Mouse (Mus musculus): ENCODE results near the gene Vegfb. TPM values are rescaled to one million over a fixed set of nuclear protein-coding genes. Genes with fewer than 3 reads are reported as not detected.

Gene Vegfb
- polyA plus RNA-seq (2017; shearing (Covaris generic)): 8.6 TPM

GRCm38 (mm10) chr19:6987061-6987903, at the start of gene Vegfb:
Gene Vegfb, minus strand, starts transcription at chr19:6987651.

GRCm38 (mm10) chr19:7019191-7019590, 31.7 kb upstream of the Vegfb start, which contains the start of gene Fermt3:
Gene Fermt3, minus strand, starts transcription at chr19:7019469.

GRCm38 (mm10) chr19:6996006-6996405, 8.6 kb upstream of the Vegfb start, which contains the start of the genes Nudt22 and Trpt1:
Gene Nudt22, minus strand, starts transcription at chr19:6996117.
Gene Trpt1, plus strand, starts transcription at chr19:6996131.

GRCm38 (mm10) chr19:6992011-6992858, 4.8 kb upstream of the Vegfb start, which contains the start of gene Dnajc4:
Gene Dnajc4, minus strand, starts transcription at chr19:6992572.

GRCm38 (mm10) chr19:6980381-6981093, 6.9 kb downstream of the Vegfb start, which contains the start of gene Fkbp2:
Gene Fkbp2, minus strand, starts transcription at chr19:6980501.

GRCm38 (mm10) chr19:6975537-6976521, 11.6 kb downstream of the Vegfb start, which contains the start of gene Plcb3:
Gene Plcb3, minus strand, starts transcription at chr19:6976470.

GRCm38 (mm10) chr19:6974211-6975205, 12.9 kb downstream of the Vegfb start, which contains the start of gene Ppp1r14b:
Gene Ppp1r14b, plus strand, starts transcription at chr19:6974968.

GRCm38 (mm10) chr19:6942249-6942691, 45.2 kb downstream of the Vegfb start, which contains the start of gene Gpr137:
Gene Gpr137, minus strand, starts transcription at chr19:6942480.

GRCm38 (mm10) chr19:6941372-6942248, 45.8 kb downstream of the Vegfb start, which contains the start of gene Bad:
Gene Bad, plus strand, starts transcription at chr19:6941861.

GRCm38 (mm10) chr19:6934195-6934977, 53.1 kb downstream of the Vegfb start, which contains the start of gene Kcnk4:
Gene Kcnk4, minus strand, starts transcription at chr19:6934515.

Other genes starting within 250 kb of the Vegfb start
- 36.4 TPM for gene Rps6ka4, start 147.0 kb downstream of the Vegfb start, polyA plus RNA-seq (2017; shearing (Covaris generic))
- 43.5 TPM for gene Ccdc88b, start 129.4 kb downstream of the Vegfb start, polyA plus RNA-seq (2017; shearing (Covaris generic))
- gene Trmt112, start 78.0 kb downstream of the Vegfb start, polyA plus RNA-seq (2017; shearing (Covaris generic)): 142 TPM
- gene Prdx5, start 77.5 kb downstream of the Vegfb start, polyA plus RNA-seq (2017; shearing (Covaris generic)): 133 TPM
- 18.2 TPM for gene Esrra, start 65.8 kb downstream of the Vegfb start, polyA plus RNA-seq (2017; shearing (Covaris generic))
- not detected for gene Catsperz, start 62.3 kb downstream of the Vegfb start, polyA plus RNA-seq (2017; shearing (Covaris generic))
- not detected for gene Kcnk4, start 53.1 kb downstream of the Vegfb start, polyA plus RNA-seq (2017; shearing (Covaris generic))
- gene Bad, start 45.8 kb downstream of the Vegfb start, polyA plus RNA-seq (2017; shearing (Covaris generic)): 13.8 TPM
- 7.7 TPM for gene Gpr137, start 45.2 kb downstream of the Vegfb start, polyA plus RNA-seq (2017; shearing (Covaris generic))
- 107 TPM for gene Ppp1r14b, start 12.7 kb downstream of the Vegfb start, polyA plus RNA-seq (2017; shearing (Covaris generic))
- 12.8 TPM for gene Plcb3, start 11.2 kb downstream of the Vegfb start, polyA plus RNA-seq (2017; shearing (Covaris generic))
- 21.5 TPM for gene Fkbp2, start 7.2 kb downstream of the Vegfb start, polyA plus RNA-seq (2017; shearing (Covaris generic))
- 43.3 TPM for gene Dnajc4, start 4.9 kb upstream of the Vegfb start, polyA plus RNA-seq (2017; shearing (Covaris generic))
- gene Nudt22, start 8.5 kb upstream of the Vegfb start, polyA plus RNA-seq (2017; shearing (Covaris generic)): 8.8 TPM
- gene Trpt1, start 8.5 kb upstream of the Vegfb start, polyA plus RNA-seq (2017; shearing (Covaris generic)): 9.1 TPM
- gene Fermt3, start 31.8 kb upstream of the Vegfb start, polyA plus RNA-seq (2017; shearing (Covaris generic)): 211 TPM
- 197 TPM for gene Stip1, start 52.3 kb upstream of the Vegfb start, polyA plus RNA-seq (2017; shearing (Covaris generic))
- 20.5 TPM for gene Macrod1, start 69.2 kb upstream of the Vegfb start, polyA plus RNA-seq (2017; shearing (Covaris generic))
- gene Flrt1, start 118.1 kb upstream of the Vegfb start, polyA plus RNA-seq (2017; shearing (Covaris generic)): not detected
- gene Otub1, start 218.7 kb upstream of the Vegfb start, polyA plus RNA-seq (2017; shearing (Covaris generic)): 57.0 TPM
- gene Cox8a, start 230.0 kb upstream of the Vegfb start, polyA plus RNA-seq (2017; shearing (Covaris generic)): 416 TPM

Data from effector memory CD4-positive, alpha-beta T cell, adult 5 months (primary cell).